Mouse (Mus musculus): Measurements from ENCODE around the gene Rgs7. TPM values are rescaled to one million over a fixed set of nuclear protein-coding genes. Genes with fewer than 3 reads are reported as not detected.

The Rgs7 gene
- polyA plus RNA-seq, 1 experiment, result 71.4 TPM

DNA sequence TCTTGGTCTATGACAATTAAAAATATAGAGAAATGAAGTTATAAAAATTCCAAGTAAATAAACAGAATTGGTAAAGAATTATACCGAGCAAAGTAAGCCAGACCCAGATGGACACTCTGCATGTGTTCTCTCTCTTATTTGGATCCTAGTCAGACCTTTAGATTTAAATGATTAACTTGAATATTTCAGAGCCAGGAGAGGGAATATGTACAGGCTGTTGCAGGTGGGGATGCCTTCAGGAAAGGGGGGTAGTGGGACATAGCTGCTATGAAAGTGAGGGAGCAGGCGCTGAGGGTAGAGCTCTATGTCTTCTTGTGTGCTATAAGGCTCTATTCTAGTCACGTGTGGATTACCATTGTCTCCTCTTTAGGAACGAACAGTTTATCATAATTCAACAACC lies 296.5 kb downstream of the Rgs7 start:
- DNase-seq (ENCODE audit: extremely low spot score in 1 of 2, low spot score in 1 of 2), result no peak

DNA sequence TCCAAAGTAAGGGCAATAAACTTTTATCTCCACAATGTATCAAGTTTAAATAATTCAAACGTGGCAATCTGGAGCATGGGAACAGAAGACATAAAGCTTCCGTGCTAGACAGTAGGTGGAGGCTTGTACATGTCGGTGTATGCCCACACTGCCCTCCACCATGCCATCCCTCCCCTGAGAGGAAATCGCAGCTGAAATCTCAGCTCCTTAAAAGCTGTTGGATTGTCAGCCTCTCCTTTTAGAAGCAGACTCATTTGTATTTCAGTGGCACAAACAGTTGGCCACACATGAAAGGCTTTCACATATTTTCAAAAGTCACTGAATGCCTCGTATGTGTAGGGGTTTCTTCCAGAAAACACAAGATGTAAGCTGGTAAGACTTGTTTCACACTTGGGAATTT lies 304.1 kb downstream of the Rgs7 start:
- peak in 1 of 2 experiments; percentile 35 for DNase-seq (ENCODE audit: extremely low spot score in 1 of 2, low spot score in 1 of 2)

DNA sequence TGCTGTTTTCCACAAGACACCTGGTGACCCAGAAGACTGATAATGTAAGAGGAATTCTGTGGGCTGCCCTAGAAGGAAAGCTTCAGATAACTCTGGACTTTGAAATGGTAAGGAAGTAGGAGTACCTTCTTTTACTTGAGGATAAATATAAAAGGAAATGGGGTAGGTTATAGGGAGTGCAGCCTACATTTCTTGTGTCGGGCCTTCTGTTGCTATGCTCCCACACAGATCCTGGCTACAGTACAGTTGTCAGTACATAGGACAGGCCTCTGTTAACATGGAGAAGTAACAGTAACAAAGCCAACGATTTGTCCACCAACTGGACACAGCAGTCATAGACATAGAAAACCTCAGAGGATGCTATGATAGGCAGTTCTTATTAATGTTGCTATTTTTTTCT lies 307.1 kb downstream of the Rgs7 start:
- DNase-seq (ENCODE audit: extremely low spot score in 1 of 2, low spot score in 1 of 2), result peak; percentile 24 to 42

DNA sequence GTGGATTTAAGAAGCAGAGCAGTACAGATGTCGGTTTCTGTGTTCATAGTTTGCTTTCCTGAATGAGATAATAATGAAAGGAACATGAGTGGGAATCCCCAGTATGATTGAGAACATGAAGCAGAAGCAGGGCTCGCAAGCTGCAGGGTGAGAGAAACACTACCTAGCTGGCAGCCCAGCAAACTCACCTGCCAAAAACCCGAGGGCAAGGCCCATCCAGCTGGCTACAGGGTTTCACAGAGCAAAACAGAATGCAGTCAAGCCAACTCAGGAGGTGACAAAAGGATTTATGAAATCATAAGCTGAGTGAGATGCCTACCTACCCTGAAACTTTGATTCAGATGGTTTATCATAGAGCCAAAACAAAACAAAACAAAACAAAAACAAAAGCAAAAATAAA lies 307.6 kb downstream of the Rgs7 start:
- no peak for DNase-seq (ENCODE audit: extremely low spot score in 1 of 2, low spot score in 1 of 2)

DNA sequence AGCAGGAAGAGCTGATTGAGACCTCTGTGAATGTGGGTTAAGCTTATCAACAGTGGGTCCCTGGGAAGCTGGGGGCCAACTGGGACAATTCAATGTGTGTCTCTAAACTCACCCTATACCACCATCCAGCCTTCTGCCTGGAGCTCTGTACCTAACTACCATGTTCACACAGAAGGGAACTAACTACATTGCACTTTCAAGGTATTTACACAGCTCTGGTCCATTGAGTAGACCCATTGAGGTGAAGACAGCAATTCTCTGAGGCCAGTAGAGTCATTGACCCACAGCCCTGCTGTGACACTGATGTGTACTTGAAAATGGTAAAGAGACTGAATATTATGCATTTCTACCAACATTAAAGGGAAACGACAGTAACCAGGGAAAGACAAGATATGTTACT lies 313.6 kb downstream of the Rgs7 start:
- no peak for DNase-seq (ENCODE audit: extremely low spot score in 1 of 2, low spot score in 1 of 2)

DNA sequence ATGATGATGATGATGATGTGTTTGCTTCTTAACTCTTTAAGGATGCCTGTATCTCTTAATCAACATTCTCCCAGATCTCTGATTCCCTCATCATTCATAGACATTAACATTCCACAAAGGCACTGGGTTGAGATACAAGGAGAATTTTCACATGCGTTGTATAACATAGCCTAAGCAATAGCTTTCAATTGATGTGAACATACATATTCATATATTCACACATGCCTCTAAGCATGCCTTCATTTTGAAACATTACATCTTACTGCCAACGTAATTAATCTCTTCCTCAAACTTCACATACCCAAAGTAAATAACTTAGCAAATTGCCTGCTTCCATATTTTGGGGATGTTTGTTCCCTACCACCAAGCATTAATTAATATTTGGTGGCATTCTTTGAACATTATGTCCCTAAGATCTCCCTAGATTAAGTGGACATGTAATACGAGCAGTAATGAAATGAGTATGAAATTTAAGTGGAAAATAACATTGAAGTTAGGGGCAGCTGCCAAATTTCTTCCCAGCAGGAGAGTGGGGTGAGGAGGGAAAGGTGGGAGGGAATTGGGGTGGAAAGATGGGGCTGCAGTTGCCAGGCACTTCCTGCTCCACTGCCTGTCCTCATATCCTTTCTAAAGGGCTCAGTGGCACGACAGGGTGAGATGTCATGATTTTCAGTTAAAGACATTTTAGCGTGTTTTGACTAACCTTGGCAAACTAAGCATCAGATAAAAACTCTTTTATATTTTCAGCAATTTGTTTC lies 317.2 kb downstream of the Rgs7 start:
- no peak for DNase-seq (ENCODE audit: extremely low spot score in 1 of 2, low spot score in 1 of 2)

DNA sequence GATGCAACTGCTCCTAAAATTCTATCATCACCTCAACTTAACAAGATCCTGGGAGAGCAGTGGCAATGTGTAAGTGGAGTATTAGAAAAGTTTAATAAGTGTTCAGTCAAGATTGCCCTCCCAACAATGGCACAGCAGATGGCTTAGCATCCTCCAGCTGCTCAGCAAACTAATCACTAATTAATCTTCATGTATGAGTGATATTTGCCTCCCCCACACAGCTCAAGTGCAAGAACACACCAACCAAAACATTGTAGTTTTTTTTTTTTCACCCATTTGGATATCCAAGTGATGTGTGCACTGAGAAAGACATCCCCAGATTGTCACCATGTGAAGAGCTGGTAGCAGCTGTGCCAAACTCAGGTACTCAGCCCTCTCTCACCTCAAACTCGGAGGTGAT lies 336.8 kb downstream of the Rgs7 start:
- peak in 1 of 2 experiments; percentile 14 for DNase-seq (ENCODE audit: extremely low spot score in 1 of 2, low spot score in 1 of 2)

DNA sequence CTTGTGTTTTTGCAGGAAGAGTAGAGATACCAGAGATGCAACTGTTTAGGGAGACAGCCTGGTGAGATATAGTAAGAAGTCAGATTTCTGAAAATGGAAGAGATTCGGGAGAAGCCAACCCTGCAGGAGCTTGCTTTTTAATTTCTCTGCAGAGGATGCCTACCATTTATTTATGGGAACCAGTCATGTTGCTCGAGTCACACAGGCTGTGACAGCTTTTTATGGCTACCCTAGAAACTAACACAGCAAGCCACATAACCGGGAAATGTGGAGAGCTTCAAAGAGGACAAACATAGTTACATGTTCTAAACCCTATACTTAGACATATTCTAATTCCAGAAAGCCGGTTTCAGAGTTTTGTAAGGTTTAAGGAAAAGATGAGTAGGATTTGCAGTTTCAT lies 349.2 kb downstream of the Rgs7 start:
- DNase-seq (ENCODE audit: extremely low spot score in 1 of 2, low spot score in 1 of 2), result peak; percentile 48 to 54

DNA sequence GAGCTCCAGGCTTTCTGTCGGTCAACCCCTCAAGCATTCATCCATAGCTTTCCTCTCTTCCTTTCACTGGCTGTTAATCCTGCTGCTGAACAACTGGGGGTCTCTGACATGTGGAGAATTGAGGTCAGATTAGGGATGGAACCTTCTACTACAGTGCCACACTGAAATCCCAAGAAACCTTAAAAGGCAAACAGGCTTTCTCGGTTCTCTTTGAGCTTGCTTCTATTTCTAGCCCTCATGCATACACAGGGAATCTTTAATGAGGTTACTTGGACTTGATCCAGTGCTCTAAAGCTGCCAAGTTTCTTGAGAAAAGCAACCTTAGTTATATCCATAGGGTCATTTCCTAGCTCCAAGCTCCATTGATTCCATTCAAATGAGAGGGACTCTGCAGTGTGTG lies 363.8 kb downstream of the Rgs7 start:
- peak; percentile 27 to 79 for DNase-seq (ENCODE audit: extremely low spot score in 1 of 2, low spot score in 1 of 2)

DNA sequence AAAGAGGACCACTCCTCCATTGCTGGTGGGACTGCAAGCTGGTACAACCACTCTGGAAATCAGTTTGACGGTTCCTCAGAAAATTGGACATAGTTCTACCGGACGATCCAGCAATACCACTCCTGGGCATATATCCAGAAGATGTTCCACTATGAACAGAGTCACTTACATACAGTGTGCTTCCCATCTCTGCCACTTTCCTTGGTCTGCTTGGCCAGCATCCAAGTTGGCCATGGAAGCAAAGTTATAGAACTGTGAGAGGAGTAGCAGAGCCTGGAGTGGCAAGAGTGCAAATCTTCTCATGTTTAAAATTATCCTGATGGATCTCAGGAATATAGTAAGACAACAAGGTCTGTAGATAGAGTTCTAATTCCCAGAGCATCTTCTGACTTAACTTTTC lies 367.9 kb downstream of the Rgs7 start:
- DNase-seq (ENCODE audit: extremely low spot score in 1 of 2, low spot score in 1 of 2), result no peak

DNA sequence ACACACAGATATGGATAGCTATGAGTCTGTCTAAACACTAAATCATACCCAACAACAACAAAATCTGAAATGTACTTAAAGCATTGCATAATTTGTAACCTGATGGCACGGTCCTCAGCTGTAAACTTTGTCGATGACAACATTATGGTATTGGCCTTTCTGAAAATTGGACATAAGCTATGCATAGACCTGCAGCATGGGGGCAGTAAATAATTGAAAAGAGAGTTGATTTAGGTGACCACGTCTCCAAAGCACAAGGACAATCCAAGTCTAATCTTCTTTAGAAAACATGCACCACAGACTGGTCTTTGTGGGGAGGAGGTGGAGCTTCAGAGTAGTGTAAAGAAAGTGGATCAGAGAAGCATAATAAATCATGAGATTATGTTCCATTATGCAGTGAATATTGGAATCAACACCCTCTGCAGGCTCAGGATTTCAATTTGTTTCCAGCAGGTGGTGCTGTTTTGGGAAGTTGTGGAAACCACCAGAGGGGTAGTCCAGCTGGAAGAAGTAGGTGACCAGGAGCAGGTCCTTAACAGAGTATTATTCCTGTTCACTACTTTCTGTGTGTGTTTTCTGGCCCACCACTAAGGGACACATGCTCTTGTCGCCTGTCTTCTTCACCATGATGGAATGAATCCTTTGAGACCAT lies 373.3 kb downstream of the Rgs7 start:
- DNase-seq (ENCODE audit: extremely low spot score in 1 of 2, low spot score in 1 of 2), result no peak

DNA sequence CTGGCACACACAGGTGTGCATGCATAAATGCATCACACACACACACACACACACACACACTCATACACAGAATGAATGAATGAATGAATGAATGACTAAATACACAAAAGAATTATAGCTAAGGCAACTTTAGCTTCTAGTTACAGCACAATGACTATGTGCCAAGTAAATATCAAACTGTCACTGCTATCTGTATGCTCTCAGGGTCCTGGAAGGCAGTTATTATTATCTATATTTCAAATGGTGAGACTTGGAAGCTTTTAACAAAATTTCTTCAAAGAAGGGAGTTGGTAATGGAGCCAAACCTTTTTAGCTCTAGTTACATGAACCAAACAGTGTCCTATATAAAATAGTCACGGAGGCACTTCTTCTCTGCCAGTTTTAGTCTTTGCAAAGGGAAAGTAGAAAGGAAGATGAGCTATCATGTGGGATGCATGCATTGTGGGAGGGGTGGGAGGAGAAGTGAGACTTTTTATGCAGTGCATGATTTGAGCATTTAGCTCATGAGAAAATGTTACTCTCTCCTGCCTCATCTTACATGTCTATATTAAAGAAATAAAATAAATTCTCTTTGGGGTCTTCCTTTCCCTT lies 383.9 kb downstream of the Rgs7 start:
- DNase-seq (ENCODE audit: extremely low spot score in 1 of 2, low spot score in 1 of 2), result peak; percentile 53 to 70

DNA sequence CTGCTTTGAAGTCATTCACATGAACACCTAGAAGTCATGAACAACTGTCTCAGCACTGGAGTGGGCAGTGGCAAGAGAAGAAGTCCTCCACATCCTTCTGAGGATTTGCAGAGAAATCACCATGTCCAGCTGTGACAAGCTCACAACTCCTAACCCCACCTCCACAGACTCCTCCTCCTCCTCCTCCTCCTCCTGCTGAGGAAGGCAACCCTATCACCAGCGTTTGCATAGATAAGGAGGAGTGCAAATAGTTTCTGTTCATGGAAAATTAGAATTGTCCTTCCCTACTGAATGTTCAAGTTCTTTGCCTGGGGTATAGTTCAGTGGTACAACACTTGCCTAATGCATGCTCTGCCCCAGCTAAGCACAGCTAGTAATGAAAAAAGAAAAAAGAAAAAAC lies 386.0 kb downstream of the Rgs7 start:
- no peak for DNase-seq (ENCODE audit: extremely low spot score in 1 of 2, low spot score in 1 of 2)

DNA sequence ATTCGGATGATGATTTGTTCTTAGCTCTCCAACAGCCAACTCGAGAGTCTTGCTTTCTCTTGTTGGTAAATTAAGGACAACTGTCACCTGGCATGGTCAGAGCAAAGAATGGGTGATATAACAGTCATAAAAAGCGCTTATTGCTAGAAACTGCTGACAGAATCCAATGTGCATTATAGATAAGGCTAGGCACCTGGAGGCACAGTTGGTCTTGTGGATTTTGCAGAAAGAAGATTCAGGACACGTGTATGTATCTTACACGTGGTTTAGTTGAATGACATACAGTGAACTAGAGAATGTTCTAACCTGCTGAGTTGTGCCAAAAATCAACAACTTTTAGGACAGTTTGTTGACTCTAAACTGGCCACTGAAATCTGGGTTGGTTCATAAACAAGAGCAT lies 386.9 kb downstream of the Rgs7 start:
- DNase-seq (ENCODE audit: extremely low spot score in 1 of 2, low spot score in 1 of 2), result no peak

DNA sequence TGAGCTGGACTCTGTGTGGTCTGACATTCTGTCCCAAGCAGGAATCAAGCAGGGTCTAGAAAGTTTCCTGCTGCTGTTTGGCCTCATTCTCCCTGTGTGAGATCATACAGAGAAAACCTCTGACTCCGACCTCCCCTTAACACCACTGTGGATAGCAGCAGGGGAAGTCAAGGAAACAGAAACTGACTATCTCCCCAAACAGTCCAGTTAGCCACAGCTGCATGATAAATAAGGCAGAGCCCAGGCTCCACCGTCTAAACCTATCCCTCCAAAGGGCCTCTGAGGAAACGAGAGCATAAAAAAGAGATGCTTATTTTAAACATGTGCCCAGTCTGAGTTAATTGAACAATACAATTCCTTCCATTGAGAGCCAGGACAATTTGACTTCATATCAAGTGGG lies 395.3 kb downstream of the Rgs7 start:
- no peak for DNase-seq (ENCODE audit: extremely low spot score in 1 of 2, low spot score in 1 of 2)

DNA sequence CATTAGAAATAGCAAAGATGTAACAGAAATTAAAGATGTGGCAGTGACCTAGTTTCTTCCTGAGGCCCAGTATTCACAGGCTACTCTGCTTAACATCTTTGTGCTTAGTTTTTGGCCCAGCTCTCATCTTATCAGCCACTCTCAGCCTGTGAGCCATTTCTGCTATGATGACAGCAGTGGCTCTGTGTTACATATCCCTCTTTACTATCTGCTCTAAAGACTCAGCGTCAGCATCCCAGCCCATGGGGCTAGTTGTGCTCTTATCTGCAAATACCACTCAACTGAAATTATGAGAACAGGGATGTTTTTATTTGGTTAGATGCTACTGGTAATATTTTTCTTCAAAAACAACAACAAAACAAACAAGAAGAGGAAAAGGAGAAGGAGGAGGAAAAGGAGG lies 410.2 kb downstream of the Rgs7 start:
- no peak for DNase-seq (ENCODE audit: extremely low spot score in 1 of 2, low spot score in 1 of 2)

DNA sequence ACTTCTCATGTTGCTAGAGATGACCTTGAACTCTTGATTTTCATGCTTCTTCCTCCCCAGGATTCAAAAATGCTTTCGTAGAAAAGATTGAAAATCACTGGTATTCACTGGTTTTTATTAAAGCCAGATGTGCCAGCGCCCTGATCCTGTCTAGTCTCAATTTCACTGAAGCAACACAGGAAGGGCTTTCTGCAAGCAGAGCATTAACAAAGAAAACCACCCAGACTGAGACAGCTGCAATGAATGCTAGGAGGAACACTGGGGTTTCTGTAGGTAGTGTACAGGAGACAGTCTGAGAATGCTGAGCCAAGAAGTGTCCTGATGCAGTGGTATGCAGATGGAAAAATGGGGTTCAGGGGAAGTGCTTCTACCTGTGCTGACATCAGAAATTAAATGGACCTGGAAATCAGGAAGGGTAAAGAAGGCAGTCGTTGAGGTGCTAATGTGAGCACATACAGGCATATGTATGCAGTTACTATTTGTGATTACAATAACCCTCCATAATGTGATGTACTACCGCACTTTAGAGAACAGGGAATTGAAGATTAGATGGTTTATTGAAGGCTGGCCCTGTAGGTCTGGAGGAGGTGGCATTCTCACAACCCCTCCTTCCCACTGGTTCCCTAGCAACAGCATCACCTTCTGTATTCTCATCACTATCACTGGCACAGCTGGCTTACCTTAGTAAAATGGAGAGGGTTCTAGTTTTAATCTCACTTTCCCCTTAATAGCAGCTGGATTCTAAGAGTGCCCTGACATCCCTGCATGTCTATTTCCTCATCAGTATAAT lies 412.3 kb downstream of the Rgs7 start:
- DNase-seq (ENCODE audit: extremely low spot score in 1 of 2, low spot score in 1 of 2), result no peak

DNA sequence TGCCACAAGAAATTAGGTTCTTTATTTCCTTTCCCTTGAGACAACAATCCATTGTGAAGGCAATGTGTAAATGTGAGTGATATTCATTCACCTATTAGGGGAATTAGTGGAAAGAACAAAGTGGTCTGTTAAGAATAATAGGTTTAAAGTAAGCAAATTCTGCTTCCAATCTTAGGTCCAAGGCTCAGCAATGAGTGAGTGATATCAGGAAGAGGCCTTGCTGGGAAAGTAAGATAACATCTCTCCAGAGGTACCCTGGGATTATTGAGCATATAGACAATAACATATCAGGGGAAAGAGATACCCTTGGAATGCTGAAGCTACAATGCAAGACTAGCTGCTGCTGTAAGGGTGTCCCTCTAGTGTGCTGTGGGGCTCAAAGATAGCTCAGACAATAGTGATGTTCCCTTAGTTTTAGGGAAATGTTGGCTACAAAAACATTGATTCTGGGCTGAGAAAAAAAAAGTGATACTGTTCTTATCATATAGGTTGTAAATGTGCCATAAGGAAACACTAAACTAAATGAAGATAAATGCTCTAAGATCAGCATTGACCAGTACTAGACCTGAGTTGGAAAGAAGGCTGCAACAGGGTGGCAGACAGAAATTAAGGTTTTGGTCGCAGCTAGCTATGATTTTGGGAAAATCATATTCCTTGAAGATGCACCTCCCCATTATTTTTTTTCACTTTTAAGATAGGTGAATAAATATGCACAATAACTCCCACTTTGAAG lies 418.6 kb downstream of the Rgs7 start:
- DNase-seq (ENCODE audit: extremely low spot score in 1 of 2, low spot score in 1 of 2), result no peak

DNA sequence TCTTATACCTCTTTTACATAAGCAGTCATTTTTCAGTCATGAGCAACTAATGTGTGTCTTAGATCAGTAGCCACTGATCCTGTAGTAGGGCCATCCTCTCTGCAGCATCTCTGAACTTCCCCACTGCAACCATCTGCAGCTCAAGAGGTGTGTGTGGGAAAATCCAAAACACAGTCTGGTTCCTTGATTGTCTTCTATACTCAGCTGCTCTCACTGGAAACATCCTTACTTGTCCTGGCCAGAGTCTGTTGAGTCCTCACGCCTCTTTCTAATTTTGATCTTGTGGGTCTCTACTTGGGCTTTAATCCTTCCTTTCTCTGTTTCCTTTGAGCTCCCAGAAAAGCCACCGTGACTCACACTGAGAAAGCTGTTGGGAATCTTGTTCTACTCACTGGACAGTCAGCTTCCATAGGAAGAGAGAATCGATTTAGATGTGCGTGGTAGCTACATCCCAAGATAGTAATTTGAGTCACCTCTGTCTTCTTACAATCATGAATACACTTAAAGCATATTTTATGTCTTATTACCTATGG lies 422.5 kb downstream of the Rgs7 start:
- peak; percentile 40 to 58 for DNase-seq (ENCODE audit: extremely low spot score in 1 of 2, low spot score in 1 of 2)

DNA sequence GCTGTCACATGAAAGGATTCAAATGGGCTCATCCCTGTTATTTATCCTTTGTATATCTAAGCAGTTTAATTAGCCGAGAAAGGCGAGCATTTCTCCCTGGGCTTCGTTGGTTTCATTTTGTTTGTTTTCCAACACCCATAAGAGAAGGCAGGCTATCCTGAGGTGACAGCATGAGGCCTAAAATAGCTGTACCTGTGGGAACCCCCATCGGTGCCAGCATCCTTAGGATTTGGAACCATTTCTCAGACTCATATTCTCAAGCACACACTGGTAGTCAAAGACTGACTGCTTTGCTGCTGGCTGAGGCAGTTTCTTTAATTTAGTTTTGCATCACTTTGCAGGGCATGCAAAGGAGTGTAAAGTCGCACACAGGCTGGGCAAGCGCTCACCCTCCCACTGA lies 443.2 kb downstream of the Rgs7 start:
- DNase-seq (ENCODE audit: extremely low spot score in 1 of 2, low spot score in 1 of 2), result no peak
